Mouse (Mus musculus): Measurements from ENCODE around the gene Adgrv1. TPM values are rescaled to one million over a fixed set of nuclear protein-coding genes. Genes with fewer than 3 reads are reported as not detected.

Gene Adgrv1
- polyA plus RNA-seq, 1 experiment from 2014 or later, result 4.6 TPM

DNA sequence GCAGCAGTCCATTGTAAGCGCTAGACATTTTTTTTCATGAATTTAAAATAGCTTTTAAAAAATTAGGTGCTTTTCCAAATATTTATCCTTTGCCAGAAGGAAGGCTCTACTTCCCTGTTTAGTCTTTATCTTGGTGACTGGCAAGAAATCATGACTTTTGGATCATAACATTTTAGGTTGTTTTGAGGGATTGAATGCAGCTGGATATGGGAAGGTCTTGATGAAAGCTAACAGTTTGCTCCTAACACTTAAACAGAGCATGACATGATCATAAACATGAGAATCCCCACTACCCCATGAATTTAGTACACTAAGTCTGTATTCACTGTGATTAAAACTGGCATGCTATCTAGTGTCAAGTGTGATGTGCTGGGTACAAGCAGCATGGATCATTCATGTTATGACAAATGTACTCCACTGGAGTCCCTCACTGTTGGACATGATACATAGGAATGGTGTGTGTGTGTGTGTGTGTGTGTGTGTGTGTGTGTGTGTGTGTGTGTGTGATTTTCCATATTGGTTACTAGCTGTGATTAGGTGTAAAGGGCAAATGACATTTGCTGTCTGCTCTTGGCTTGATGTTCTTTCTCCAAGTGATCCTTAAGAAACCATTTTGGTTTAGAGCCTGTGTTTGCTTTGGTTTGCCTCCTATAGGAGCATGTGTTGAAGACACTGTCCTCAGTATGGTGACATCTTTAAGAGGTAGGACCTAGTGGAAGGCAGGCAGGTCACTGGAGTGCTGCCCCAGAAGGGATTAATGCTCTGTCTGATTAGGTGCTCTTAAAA lies 542.7 kb downstream of the Adgrv1 start:
- no peak for ATAC-seq (ENCODE audit: low FRiP score, low TSS enrichment)
- 94% methylated on average over 1 of the region's 1 CpGs for WGBS
- H3K27ac ChIP-seq (ENCODE audit: low read depth, low read length), result no peak overlapping the region

DNA sequence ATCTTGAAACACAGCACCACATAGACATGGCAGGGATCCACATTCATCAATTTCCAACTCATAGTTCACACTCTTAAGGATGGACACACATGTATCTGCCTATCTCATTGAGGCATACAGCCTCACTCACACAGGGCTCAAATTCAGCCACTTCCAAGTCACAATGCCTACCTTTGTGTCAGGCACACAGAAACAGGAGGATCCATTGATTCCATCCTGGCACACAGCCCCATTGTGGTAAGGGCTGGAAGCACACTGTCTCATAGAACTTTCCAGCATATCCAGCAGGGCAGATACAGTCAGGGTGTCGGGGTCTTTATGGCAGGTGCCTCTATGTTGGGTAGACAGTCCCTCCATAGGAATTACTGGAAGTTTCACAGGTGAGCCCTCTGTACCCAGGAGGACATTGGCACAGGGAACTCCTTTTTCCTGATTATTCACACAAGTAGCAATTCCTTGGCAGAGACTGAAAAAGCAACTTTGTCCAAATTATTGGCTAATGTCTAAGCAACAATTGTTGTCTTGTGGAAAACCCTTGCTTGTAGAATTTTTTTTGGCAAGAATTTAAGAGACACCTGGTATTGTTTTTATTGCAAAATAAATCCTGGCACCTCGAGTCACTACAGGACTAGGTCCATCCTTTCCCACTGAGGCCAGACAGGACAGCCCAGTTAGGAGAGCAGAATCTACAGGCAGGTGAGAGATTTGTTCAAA lies 545.8 kb downstream of the Adgrv1 start:
- H3K4me2 ChIP-seq (replicated peaks; ENCODE audit: low read depth, low read length), result no peak overlapping the region
- no peaks in the 10 kb centered on the region for H3K27me3 ChIP-seq (ENCODE audit: control insufficient read depth, insufficient read depth, low read length)
- H3K4me3 ChIP-seq (ENCODE audit: low read length), result no peak overlapping the region
- no peak for ATAC-seq (ENCODE audit: low FRiP score, low TSS enrichment)
- WGBS, result 85% methylated on average over 2 of the region's 2 CpGs
- no peak overlapping the region for H3K9ac ChIP-seq (ENCODE audit: low read depth, low read length)
- H3K9me3 ChIP-seq (ENCODE audit: control insufficient read depth, low read length), result no peaks in the 10 kb centered on the region
- H3K36me3 ChIP-seq (ENCODE audit: control insufficient read depth, insufficient read depth, low read length), result no peaks in the 10 kb centered on the region
- H3K27ac ChIP-seq (ENCODE audit: low read depth, low read length), result no peak overlapping the region
- H3K4me1 ChIP-seq (ENCODE audit: control insufficient read depth, insufficient read depth, low read length), result no peaks in the 10 kb centered on the region

More for the DNA sequence above, 542.7 kb downstream of the Adgrv1 start:
- Histone ChIP-seq H3K9me3 (ENCODE audit: control insufficient read depth, low read length) (no peaks in the 10 kb centered on the region), H3K9ac (ENCODE audit: low read depth, low read length) (no peak overlapping the region), H3K4me1 (ENCODE audit: control insufficient read depth, insufficient read depth, low read length) (no peaks in the 10 kb centered on the region), H3K4me3 (ENCODE audit: low read length) (no peak overlapping the region), H3K36me3 (ENCODE audit: control insufficient read depth, insufficient read depth, low read length) (no peaks in the 10 kb centered on the region), H3K4me2 (replicated peaks; ENCODE audit: low read depth, low read length) (no peak overlapping the region), H3K27me3 (ENCODE audit: control insufficient read depth, insufficient read depth, low read length) (no peaks in the 10 kb centered on the region)

DNA sequence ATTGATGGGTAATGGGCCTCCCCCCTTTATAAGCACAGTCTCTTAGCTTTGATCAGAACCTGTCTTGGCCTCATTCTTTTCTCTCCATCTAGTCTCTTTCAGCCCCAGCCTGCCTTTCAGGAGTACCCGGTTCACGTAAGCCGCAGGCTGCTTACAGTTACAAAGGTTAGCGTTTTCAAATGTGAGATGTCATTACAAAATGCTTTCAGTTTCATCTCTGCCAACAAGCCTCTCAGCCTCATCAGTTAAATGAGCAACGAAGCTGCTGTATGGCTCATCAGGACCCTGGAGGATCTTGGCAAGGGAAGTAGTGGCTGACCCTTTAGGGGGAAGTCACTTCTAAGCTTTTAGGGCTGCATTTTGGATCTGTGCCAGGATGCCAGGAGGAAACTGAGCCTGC lies 560.7 kb downstream of the Adgrv1 start:
- H3K4me1 ChIP-seq (ENCODE audit: control insufficient read depth, insufficient read depth, low read length), result no peaks in the 10 kb centered on the region
- no peaks in the 10 kb centered on the region for H3K36me3 ChIP-seq (ENCODE audit: control insufficient read depth, insufficient read depth, low read length)
- H3K4me3 ChIP-seq (ENCODE audit: low read length), result no peak overlapping the region
- no peak overlapping the region for H3K4me2 ChIP-seq (replicated peaks; ENCODE audit: low read depth, low read length)
- no peak overlapping the region for H3K9ac ChIP-seq (ENCODE audit: low read depth, low read length)
- no peaks in the 10 kb centered on the region for H3K27me3 ChIP-seq (ENCODE audit: control insufficient read depth, insufficient read depth, low read length)
- no peak for ATAC-seq (ENCODE audit: low FRiP score, low TSS enrichment)
- no peak overlapping the region for H3K27ac ChIP-seq (ENCODE audit: low read depth, low read length)
- 90% methylated on average over 5 of the region's 5 CpGs for WGBS
- H3K9me3 ChIP-seq (ENCODE audit: control insufficient read depth, low read length), result no peaks in the 10 kb centered on the region

DNA sequence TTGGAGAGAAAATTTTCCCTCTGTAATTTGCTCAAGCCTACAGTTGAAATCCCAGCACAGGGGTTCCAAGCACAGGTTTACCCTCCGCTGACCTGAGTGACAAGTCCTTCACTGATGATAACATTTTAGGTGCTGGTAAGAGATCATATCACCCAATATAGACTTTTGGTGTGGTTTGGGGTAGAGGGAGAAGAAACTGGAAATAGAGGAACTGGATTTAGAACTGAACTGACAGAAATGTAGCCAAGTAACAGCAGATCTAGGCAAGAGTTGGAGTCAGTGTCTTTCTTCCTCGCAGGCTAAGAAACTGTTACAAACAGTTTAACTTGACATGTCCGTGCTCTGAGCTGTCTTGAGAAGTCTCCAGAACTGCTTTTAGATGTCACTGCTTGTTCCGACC lies 581.5 kb downstream of the Adgrv1 start:
- no peak overlapping the region for H3K27ac ChIP-seq (ENCODE audit: low read depth, low read length)
- no peak overlapping the region for H3K9ac ChIP-seq (ENCODE audit: low read depth, low read length)
- H3K36me3 ChIP-seq (ENCODE audit: control insufficient read depth, insufficient read depth, low read length), result no peaks in the 10 kb centered on the region
- no peak overlapping the region for H3K4me2 ChIP-seq (replicated peaks; ENCODE audit: low read depth, low read length)
- 84% methylated on average over 4 of the region's 4 CpGs for WGBS
- no peaks in the 10 kb centered on the region for H3K4me1 ChIP-seq (ENCODE audit: control insufficient read depth, insufficient read depth, low read length)
- H3K9me3 ChIP-seq (ENCODE audit: control insufficient read depth, low read length), result no peaks in the 10 kb centered on the region
- ATAC-seq (ENCODE audit: low FRiP score, low TSS enrichment), result no peak
- H3K4me3 ChIP-seq (ENCODE audit: low read length), result no peak overlapping the region
- H3K27me3 ChIP-seq (ENCODE audit: control insufficient read depth, insufficient read depth, low read length), result no peaks in the 10 kb centered on the region

DNA sequence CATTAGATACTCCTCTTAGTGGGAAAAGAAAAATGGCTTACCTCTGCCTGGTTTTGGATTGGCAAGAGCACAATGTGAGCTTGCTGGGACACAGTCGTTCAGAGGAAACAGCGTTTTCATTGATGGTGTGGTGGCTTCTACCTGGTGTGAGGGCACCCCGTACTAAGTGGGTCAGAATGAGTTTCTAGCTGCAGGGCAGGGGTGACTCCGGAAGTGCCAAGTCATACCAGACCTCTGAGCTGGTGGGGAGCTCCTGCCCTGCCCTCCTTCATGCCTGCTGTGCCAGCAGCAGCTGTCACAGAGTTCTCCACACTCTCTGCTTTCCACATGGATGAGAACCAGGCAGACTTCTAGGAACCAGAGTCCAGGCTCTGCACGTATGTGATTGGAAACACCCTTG lies 582.0 kb downstream of the Adgrv1 start:
- no peaks in the 10 kb centered on the region for H3K36me3 ChIP-seq (ENCODE audit: control insufficient read depth, insufficient read depth, low read length)
- H3K27me3 ChIP-seq (ENCODE audit: control insufficient read depth, insufficient read depth, low read length), result no peaks in the 10 kb centered on the region
- H3K9me3 ChIP-seq (ENCODE audit: control insufficient read depth, low read length), result no peaks in the 10 kb centered on the region
- no peaks in the 10 kb centered on the region for H3K4me1 ChIP-seq (ENCODE audit: control insufficient read depth, insufficient read depth, low read length)
- no peak overlapping the region for H3K4me2 ChIP-seq (replicated peaks; ENCODE audit: low read depth, low read length)
- no peak for ATAC-seq (ENCODE audit: low FRiP score, low TSS enrichment)
- H3K4me3 ChIP-seq (ENCODE audit: low read length), result no peak overlapping the region
- WGBS, result 80% methylated on average over 5 of the region's 5 CpGs
- H3K9ac ChIP-seq (ENCODE audit: low read depth, low read length), result no peak overlapping the region
- no peak overlapping the region for H3K27ac ChIP-seq (ENCODE audit: low read depth, low read length)

DNA sequence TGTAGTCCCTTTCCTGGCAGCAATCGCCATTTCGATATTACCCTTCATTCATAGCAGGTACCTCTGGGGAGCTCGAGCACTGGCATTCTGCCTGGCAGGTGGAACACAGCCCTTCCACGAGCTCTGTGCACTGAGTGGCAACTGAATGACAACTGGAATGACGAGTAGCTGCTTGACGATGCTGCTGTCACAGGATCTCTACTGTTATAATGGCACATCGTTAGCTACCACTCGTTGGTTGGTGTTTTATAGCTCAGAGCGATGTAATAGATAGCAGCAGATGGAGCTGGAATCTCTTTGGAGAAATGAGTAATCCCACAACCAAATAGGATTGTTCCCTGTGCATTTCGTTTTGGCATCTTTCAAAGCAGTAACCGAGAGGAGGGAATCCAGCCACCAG lies 587.6 kb downstream of the Adgrv1 start:
- Histone ChIP-seq H3K9ac (ENCODE audit: low read depth, low read length) (no peak overlapping the region), H3K4me2 (replicated peaks; ENCODE audit: low read depth, low read length) (no peak overlapping the region), H3K4me1 (ENCODE audit: control insufficient read depth, insufficient read depth, low read length) (no peaks in the 10 kb centered on the region), H3K4me3 (ENCODE audit: low read length) (no peak overlapping the region), H3K27me3 (ENCODE audit: control insufficient read depth, insufficient read depth, low read length) (no peaks in the 10 kb centered on the region), H3K27ac (ENCODE audit: low read depth, low read length) (no peak overlapping the region), H3K36me3 (ENCODE audit: control insufficient read depth, insufficient read depth, low read length) (no peaks in the 10 kb centered on the region), H3K9me3 (ENCODE audit: control insufficient read depth, low read length) (no peaks in the 10 kb centered on the region)
- no peak for ATAC-seq (ENCODE audit: low FRiP score, low TSS enrichment)
- 71% methylated on average over 11 of the region's 11 CpGs for WGBS

Small RNA genes lying within 50 kb of the gene (microRNA-seq; reads per million reads assigned to microRNA genes)
- not detected for gene Gm25241

Other genes with a start within 250 kb of the Adgrv1 start
- 17.8 and 27.0 TPM in 2 replicates for gene Lysmd3, start 24.5 kb upstream of the Adgrv1 start, polyA plus RNA-seq (2014; fragmentation: Nextera tagmentation; extraction: Ambion mirVana)
- gene Polr3g, start 77.9 kb upstream of the Adgrv1 start, polyA plus RNA-seq (2014; fragmentation: Nextera tagmentation; extraction: Ambion mirVana), result 14.4 and 15.0 TPM in 2 replicates
- 5.1 and 7.1 TPM in 2 replicates for gene Mblac2, start 78.2 kb upstream of the Adgrv1 start, polyA plus RNA-seq (2014; fragmentation: Nextera tagmentation; extraction: Ambion mirVana)
- gene Cetn3, start 149.9 kb upstream of the Adgrv1 start, polyA plus RNA-seq (2014; fragmentation: Nextera tagmentation; extraction: Ambion mirVana), result 275 and 385 TPM in 2 replicates